Mouse (Mus musculus): ENCODE data around the gene Tsc22d1. TPM values are rescaled to one million over a fixed set of nuclear protein-coding genes. Genes with fewer than 3 reads are reported as not detected.
A peak's percentile ranks its signal among the peaks of the same experiment; 100 is the strongest.

Gene Tsc22d1
- total and polyA plus RNA-seq, 3 experiments = 0.25 to 1.3 (median 0.69) TPM

DNA sequence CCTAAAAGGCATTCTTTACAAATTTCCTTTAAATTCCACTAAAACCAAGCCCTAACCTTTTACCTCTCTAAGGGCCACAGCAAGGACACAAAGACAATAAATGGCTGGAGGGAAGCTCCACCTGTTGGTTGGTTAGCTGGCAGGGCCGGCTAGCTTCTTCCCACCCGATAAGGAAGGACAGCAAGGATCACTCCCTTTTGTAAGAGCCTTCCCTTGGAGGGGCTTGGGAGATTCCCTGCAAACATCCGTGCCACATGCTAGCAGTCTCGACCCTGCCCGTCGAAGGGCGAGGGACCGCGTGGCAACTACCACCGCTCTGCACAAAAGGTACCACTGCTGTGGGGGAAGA lies 1.0 kb upstream of the Tsc22d1 start:
- Histone ChIP-seq H3K27me3 (replicated peaks) (no peaks in the 10 kb centered on the region), H3K27ac (ENCODE audit: insufficient read depth, low read depth) (no peak overlapping the region), H3K36me3 (replicated peaks in 1 of 2; ENCODE audit: control insufficient read depth in 1 of 2, insufficient read depth in 1 of 2, low read length in 1 of 2) (no peaks in the 10 kb centered on the region), H3K79me2 (replicated peaks; ENCODE audit: control insufficient read depth, extremely low read depth, insufficient read depth, poor library complexity, severe bottlenecking) (no peaks in the 10 kb centered on the region), H3K4me1 (ENCODE audit: control insufficient read depth in 1 of 2, insufficient read depth in 2 of 2) (no peaks in the 10 kb centered on the region; a peak in 1 of 4 replicates), H3K4me2 (ENCODE audit: insufficient read depth, low read depth, poor library complexity, severe bottlenecking) (no peak overlapping the region), H3K9me3 (replicated peaks; ENCODE audit: low read length) (peaks cover 16% of the 10 kb centered on the region), H3K4me3 (replicated peaks in 1 of 3; ENCODE audit: low read depth in 2 of 3, low read length in 2 of 3, poor library complexity in 1 of 3) (peak overlapping the region in 2 of 3 experiments; percentile 5 to 44), H3K9ac (ENCODE audit: insufficient read depth, low read depth) (no peak overlapping the region)
- TF ChIP-seq RAD21 (IDR thresholded peaks at IDR 0.05; ENCODE audit: low read depth, low read length) = no peak
- no peak for TF ChIP-seq IRF4 (IDR thresholded peaks at IDR 0.05; ENCODE audit: low read depth, low read length)
- TF ChIP-seq POLR2AphosphoS2 (IDR thresholded peaks at IDR 0.05; ENCODE audit: low read depth, low read length) = no peak
- TF ChIP-seq RCOR1 (conservative IDR thresholded peaks at IDR 0.05; ENCODE audit: low read depth, low read length) = no peak
- TF ChIP-seq CTCF (conservative IDR thresholded peaks at IDR 0.05 in 1 of 2, IDR thresholded peaks at IDR 0.05 in 1 of 2; ENCODE audit: low read depth in 2 of 2, low read length in 2 of 2) = no peak
- TF ChIP-seq USF2 (conservative IDR thresholded peaks at IDR 0.05; ENCODE audit: low read depth, low read length) = no peak
- TF ChIP-seq NELFE (IDR thresholded peaks at IDR 0.05; ENCODE audit: low read depth, low read length) = no peak
- TF ChIP-seq USF1 (IDR thresholded peaks at IDR 0.05; ENCODE audit: low read depth, low read length) = no peak
- no peak for TF ChIP-seq JUN (IDR thresholded peaks at IDR 0.05; ENCODE audit: insufficient read depth, low read depth, low read length)
- TF ChIP-seq KAT2A (IDR thresholded peaks at IDR 0.05; ENCODE audit: insufficient replicate concordance, low read length) = no peak
- no peak for TF ChIP-seq MAFK (IDR thresholded peaks at IDR 0.05; ENCODE audit: insufficient replicate concordance, low read length)
- no peak for TF ChIP-seq ZNF384 (IDR thresholded peaks at IDR 0.05; ENCODE audit: low read depth, low read length)
- no peak for DNase-seq (ENCODE audit: extremely low read depth)
- dilution Hi-C loops (cut with MboI; ENCODE audit: extremely low pct_ligation_motif_present, extremely low pct_unique_long_range_greater_than_20kb, low sequenced_read_pairs) (no loop called here), in situ Hi-C loops (cut with MboI; ENCODE audit: low pct_ligation_motif_present, low pct_unique_long_range_greater_than_20kb, low sequenced_read_pairs) (no loop called here)

DNA sequence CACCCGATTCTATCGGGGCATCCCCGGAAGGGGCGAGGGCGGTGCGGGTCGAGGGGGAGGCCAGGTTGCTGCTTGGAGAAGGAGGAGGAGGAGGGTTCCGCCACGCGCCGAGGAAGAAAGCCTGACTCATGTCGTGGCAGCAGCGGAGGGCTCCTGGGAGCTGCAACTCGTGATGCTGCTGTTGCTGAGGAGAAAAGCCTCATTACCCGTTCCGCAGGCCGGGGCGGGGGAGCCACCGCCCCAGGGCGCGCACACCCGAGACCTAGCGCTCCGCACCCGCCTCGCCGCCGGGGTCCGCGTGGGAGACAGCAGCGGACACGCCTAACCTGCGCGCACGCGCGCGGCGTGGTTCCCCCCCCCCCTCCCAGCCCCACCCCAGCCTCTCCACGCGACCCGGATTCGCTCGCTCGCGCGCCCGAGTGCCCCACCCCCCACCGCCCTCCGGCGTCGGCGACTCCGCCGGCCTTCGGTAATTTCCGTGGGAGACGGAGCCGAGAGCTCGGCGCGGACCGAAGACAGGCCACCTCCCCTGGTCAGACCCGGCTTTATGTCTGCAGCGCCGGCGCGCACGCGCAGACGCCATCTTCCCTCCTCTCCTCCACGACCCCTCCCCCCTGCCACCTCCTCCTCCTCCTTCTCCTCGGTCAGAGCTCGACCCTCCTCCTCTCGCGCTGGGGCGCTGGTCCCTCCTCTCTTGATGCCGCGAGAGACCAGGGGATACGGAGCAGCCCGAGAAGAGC lies 469 bp upstream of the Tsc22d1 start:
- dilution Hi-C loops (cut with MboI; ENCODE audit: extremely low pct_ligation_motif_present, extremely low pct_unique_long_range_greater_than_20kb, low sequenced_read_pairs) = no loop called here
- H3K27ac ChIP-seq (ENCODE audit: insufficient read depth, low read depth) = no peak overlapping the region

More for the DNA sequence above, 469 bp upstream of the Tsc22d1 start:
- DNase-seq (ENCODE audit: extremely low read depth) = peak; percentile 35
- peak overlapping the region in 2 of 3 experiments; percentile 5 to 44 for H3K4me3 ChIP-seq (replicated peaks in 1 of 3; ENCODE audit: low read depth in 2 of 3, low read length in 2 of 3, poor library complexity in 1 of 3)
- no peaks in the 10 kb centered on the region; a peak in 1 of 4 replicates for H3K4me1 ChIP-seq (ENCODE audit: control insufficient read depth in 1 of 2, insufficient read depth in 2 of 2)
- H3K27me3 ChIP-seq (replicated peaks) = no peaks in the 10 kb centered on the region
- H3K9ac ChIP-seq (ENCODE audit: insufficient read depth, low read depth) = no peak overlapping the region
- no peaks in the 10 kb centered on the region for H3K79me2 ChIP-seq (replicated peaks; ENCODE audit: control insufficient read depth, extremely low read depth, insufficient read depth, poor library complexity, severe bottlenecking)
- in situ Hi-C loops (cut with MboI; ENCODE audit: low pct_ligation_motif_present, low pct_unique_long_range_greater_than_20kb, low sequenced_read_pairs) = no loop called here
- no peaks in the 10 kb centered on the region for H3K36me3 ChIP-seq (replicated peaks in 1 of 2; ENCODE audit: control insufficient read depth in 1 of 2, insufficient read depth in 1 of 2, low read length in 1 of 2)
- H3K9me3 ChIP-seq (replicated peaks; ENCODE audit: low read length) = peaks cover 16% of the 10 kb centered on the region
- TF ChIP-seq NELFE (IDR thresholded peaks at IDR 0.05; ENCODE audit: low read depth, low read length) = no peak
- no peak for TF ChIP-seq RCOR1 (conservative IDR thresholded peaks at IDR 0.05; ENCODE audit: low read depth, low read length)
- TF ChIP-seq NRF1 (IDR thresholded peaks at IDR 0.05; ENCODE audit: low read depth, low read length) = peak; percentile 43
- TF ChIP-seq ZC3H11A (IDR thresholded peaks at IDR 0.05; ENCODE audit: low read depth, low read length) = no peak
- no peak for TF ChIP-seq ZMIZ1 (IDR thresholded peaks at IDR 0.05; ENCODE audit: low read depth, low read length)
- no peak for TF ChIP-seq CHD1 (IDR thresholded peaks at IDR 0.05; ENCODE audit: low read depth, low read length)
- no peak for TF ChIP-seq POLR2A (IDR thresholded peaks at IDR 0.05; ENCODE audit: low read depth, low read length)
- no peak for TF ChIP-seq POLR2AphosphoS2 (IDR thresholded peaks at IDR 0.05; ENCODE audit: low read depth, low read length)
- no peak for TF ChIP-seq MXI1 (IDR thresholded peaks at IDR 0.05; ENCODE audit: low read depth, low read length)
- no peak overlapping the region for H3K4me2 ChIP-seq (ENCODE audit: insufficient read depth, low read depth, poor library complexity, severe bottlenecking)
